Mouse (Mus musculus): ENCODE measurements around the gene Hoxd9.
A peak's percentile ranks its signal among the peaks of the same experiment; 100 is the strongest.

Gene Hoxd9

GRCm38 (mm10) chr2:74697567-74698121 is at the start of gene Hoxd9:
Gene Hoxd9 (plus strand): TSS chr2:74697727.
- peak; percentile 98 for DNase-seq

GRCm38 (mm10) chr2:74652996-74653340 is 44.6 kb upstream of the Hoxd9 start:
- no peak for DNase-seq

DNA sequence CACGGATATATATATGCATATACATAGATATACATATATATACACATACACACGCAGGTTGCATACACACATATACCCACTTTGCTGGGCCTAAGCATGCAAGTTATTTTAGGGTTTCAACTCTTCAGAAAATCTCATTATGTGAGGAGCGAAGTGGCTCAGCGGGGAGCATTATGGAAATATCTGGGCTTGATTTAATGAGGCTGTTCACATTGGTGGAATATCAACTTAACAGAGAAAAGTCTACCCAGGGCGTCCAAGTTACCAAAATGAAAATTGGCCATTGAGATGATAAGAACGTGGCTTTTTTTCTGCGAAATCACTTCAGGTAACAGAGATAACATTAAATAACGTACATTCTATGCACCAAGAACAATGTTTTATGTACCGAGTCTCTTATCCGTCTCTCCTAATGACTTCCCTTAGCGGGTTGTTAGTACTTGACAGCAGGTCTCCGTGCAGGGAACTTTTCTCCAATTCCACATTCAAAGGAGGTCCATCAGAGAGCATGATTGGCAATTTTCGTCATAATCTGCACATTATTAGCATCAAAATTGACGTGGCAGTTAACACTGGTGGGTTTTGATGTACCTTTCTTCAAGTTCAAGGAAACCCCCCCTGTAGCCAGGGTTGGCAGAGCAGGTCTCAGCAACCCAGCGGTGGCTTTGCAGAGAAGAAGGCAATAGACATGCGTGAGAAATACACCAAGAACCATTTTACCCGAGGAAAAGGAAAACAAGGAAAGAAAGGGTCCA is 43.6 kb upstream of the Hoxd9 start:
- no peak for DNase-seq

- DNase-seq, result peak; percentile 82
Observed at GRCm38 (mm10) chr2:74654743-74655419, 42.6 kb upstream of the Hoxd9 start.

- DNase-seq, result peak; percentile 85
Observed at GRCm38 (mm10) chr2:74655420-74655781, 42.1 kb upstream of the Hoxd9 start.

DNA sequence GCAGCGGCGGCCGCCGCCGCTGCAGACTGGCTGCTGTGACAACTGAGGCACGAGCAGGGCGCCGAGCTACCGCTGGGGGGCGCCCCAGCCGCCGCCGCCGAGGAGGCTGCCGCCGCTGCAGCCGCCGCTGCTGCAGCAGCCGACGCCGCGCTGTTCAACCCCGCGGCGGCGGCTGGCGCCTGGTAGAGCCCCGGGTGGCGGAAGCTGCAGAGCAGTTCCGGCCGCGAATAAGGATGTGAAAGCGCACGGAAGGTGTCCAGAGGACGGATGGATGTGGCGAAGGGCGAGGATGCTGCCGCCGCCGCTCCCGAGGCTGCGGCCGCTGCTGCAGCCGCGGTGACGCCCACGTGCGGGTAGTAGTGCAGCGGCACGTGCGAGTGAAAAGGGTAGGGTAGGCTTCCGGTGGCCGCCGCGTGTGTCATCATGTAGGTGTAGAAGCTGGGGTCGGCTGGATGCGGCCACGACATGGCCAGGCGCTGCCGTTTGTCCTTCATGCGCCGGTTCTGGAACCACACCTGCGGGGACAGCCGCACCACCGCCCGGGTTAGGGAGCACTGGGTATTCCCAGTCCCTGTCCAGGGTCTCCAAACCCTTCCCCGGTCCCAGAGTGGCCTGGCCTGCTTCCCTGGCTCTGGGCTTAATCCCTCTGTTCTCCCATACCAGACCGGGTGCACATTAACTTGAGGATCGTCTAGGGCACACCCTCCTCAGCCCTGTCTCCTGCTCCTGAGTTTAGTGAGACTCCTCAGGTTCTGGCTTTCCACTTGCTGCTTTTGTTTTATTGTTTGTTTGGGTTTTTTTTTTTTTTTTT is 41.5 kb upstream of the Hoxd9 start:
- DNase-seq, result peak; percentile 84

GRCm38 (mm10) chr2:74656632-74657021 is 40.9 kb upstream of the Hoxd9 start:
- peak; percentile 78 for DNase-seq

DNA sequence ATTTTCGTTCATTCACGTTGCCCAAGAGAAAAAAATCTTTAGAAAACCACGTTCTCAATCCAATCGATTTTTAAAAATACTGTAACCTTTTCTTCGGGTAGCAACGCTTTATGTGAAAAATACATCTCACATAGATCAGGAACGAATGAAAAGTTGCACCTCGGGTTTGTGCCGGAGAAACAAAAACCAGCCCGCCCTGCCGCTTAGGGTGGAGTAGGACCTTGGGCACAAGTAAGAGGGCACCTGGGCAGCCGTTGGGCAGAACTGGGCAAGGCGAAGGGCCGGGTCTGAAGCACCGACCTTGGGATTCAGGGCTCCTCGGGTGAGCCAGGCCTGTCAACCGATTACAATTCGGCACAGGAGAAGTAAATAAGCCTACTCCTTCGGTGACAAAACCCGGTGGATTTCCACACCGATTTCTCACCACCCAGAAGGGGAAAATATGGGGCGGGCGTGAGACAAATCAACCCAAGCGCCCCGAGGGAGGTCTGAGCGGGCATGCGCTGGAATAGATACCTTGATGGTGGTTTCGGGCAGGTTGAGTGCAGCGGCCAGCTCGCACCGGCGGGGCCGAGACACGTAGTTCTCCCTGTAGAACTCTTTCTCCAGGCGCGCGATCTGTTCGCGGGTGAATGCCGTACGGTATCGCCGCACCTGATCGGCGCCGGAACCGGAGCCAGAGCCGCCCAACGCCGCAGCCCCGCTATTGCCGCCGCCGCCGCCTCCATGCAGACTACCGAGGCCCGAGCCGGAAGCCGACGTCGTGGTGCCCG is 40.1 kb upstream of the Hoxd9 start:
- peak; percentile 86 for DNase-seq

DNA sequence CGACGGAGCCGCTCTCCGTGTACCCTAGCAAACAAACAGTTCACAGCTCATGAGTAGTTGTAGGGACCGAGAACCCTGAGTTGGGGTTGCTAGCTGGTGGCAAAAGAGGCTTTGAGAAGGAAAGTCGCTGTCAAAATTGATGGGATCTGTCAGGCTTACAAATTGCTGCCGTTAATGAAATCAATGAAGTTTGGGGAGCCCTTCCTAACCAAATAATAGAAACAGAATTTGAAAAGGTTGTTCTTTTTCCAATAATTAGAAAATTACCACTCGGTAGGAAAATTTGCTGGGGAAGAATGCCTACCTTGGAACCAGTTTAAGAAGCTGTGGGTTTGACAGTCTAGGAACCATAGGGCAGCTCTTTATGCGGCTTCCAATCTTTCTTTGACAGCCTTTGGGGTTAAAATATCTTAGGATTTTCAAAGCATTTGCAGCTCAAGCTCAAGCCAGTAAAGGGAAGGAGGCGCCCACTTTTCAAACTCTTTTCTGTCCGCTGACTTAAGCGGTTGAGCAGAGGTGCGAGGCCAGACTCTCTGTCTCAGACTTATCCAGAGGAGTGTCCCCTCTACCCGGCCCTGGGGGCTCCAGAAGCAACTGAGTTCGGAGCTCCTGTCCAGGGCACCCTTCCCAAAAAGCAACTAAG is 39.4 kb upstream of the Hoxd9 start:
- no peak for DNase-seq

DNA sequence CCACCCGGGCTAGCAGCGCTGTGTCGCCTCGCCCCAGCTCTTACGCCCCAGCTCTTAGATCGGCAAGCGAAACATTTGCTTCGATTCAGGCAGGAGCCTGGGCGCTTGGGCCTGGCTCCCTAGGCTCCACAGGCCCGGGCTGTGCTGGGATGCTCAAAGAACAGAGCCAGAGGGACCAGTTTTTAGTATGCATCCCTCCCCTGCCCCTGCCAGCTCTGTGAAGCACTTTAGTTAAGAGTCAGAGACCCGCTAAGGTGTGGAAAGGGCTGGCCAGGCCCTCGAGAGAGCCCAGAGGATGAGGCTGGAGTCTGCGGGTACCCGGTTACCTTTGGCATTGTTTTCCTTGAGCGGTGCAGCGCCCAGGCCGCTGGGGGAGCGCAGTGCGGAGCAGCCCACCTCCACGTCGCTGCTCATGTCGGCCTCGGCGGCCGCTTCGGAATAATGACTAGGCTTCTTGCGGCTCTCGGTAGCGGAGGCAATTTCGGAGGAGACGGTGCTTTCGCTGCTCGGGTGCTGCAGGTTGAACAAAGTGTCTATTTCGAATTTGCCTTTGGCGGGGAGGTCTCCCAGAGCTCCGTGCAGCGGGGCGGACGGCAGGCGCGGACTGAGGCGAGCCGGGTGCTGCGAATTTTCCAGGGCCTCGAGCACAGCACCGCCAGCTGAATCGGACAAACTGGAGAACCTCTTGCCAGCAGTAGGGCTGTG is 38.7 kb upstream of the Hoxd9 start:
- peak; percentile 85 for DNase-seq

GRCm38 (mm10) chr2:74659507-74660005 is 38.0 kb upstream of the Hoxd9 start, which contains the start of gene Evx2:
Gene Evx2 (minus strand): TSS chr2:74659557.
- DNase-seq, result peak; percentile 63

GRCm38 (mm10) chr2:74660421-74661375 is 36.8 kb upstream of the Hoxd9 start:
- peak; percentile 78 for DNase-seq

- peak; percentile 86 for DNase-seq
Observed at GRCm38 (mm10) chr2:74661685-74662084, 35.8 kb upstream of the Hoxd9 start.

DNA sequence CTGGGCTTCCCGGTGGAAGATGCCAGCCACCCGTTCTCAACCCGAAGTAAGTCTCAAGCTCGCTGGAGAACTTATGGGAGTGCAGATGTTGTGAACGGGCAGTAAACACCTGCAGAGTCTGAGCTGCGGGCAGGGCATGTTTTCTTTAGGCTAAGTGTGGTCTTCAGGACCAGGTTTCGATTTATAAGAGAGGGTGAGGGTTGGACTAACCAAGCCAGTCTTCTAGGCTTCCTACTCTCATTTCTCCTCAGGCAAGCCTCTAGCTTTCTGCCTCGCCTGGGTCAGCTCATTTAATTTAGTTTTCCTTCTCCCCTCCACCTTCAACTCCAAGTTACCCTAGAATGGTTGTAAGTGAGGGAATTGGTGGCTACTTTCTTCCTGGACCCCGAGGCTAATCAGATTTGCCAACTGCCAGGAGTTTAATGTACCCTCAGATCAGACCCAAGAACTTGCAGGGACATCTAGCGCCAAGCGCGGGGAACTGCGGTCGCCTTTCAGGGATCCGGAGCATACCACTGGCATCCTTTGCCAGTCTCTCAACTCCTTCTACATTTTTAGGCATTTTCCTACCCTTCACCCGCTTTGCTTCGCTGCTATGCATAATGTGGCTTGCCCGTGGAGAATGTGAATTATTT is 34.1 kb upstream of the Hoxd9 start:
- DNase-seq, result peak; percentile 86

DNA sequence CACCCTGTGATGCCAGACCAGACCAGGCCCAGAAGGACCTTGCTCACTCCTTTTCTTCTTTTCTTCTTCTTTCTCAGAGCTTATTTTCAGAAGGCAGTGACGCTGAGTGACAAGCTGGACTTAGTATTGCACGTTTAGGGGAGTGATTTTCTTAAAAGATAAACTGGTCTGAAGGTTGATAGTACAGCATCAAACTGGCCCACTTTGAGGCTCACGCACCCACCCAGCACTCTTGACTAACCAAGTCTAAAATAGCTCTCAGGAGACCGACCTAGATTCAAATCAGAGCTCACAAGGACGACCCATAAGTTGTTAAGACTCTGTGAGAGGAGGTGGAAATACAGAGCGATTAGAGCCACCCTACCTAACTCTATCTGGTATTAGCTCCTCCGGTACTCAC is 31.1 kb upstream of the Hoxd9 start:
- DNase-seq, result no peak

DNA sequence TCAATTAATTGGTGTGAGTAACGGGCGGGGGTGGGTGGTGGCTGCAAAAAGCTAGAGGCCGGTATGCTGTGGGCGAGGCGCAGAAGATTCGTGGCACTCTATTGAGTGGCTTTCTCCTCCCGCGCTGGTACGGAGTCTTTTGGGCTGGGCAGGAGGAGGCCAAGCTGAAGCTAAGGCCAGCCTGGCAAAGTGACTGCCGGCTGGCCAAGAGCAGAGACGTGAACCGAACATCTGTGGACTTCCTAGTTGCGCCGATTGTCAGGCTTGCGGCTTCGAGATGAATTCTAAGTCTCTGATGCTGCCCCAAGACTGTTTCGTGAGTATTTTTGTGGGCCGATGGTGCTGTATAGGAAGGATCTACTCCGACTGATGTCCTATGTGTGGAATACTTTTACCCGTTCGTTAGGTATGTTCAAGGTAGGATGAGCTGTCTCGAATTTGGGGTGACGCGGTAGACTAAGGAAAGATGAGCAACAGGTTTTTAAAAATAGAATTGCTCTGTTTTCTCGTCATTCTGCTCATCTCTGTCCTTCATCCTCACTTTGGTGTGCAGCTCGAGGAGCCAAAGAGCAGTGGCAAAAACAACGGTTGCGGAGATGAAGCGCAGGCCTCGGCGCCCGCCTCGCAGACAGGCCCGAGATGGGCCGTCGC is 30.2 kb upstream of the Hoxd9 start:
- peak; percentile 79 for DNase-seq

- DNase-seq, result peak; percentile 85
Observed at GRCm38 (mm10) chr2:74667842-74668357, 29.6 kb upstream of the Hoxd9 start, which contains the start of gene Hoxd13. Gene Hoxd13 (plus strand): TSS chr2:74668310.

Measured in heart, adult 11 months (tissue).